Comparison of ENCODE assay signal across 24 mouse cellular contexts in genomic region chr4:59400931-59401330, GRCm38 (mm10). TPM values are rescaled to one million over a fixed set of nuclear protein-coding genes. Genes with fewer than 3 reads are reported as not detected.
A peak's percentile ranks its signal among the peaks of the same experiment; 100 is the strongest.
DNase-seq lines count a peak whose midpoint lies in the region; ATAC-seq and TF ChIP-seq lines count a peak whose summit lies in the region.
"Had no signal": no experiment of that assay in that cellular context is flagged by ENCODE, and none has a peak within 500 bp of the region (broad histone marks: within the 10 kb centered on the region; RNA-seq: fewer than 3 reads in every experiment).

No protein-coding gene starts in this region.

- no peak overlapping the region for H3K4me3 ChIP-seq in forebrain, embryonic 11.5 days (ENCODE audit: low read depth, low read length)
- H3K4me3 ChIP-seq in forebrain, embryonic 10.5 days: no peak overlapping the region
- no peak overlapping the region for H3K4me3 ChIP-seq in hindbrain, embryonic 15.5 days
- no peak overlapping the region for H3K4me3 ChIP-seq in hindbrain, embryonic 13.5 days
- no peak overlapping the region for H3K4me3 ChIP-seq in midbrain, embryonic 16.5 days (ENCODE audit: low read depth, low read length)
- H3K4me3 ChIP-seq in midbrain, postnatal 0 days (ENCODE audit: low read depth, low read length): no peak overlapping the region
- H3K4me3 ChIP-seq: embryonic facial prominence, embryonic 10.5 days; embryonic facial prominence, embryonic 13.5 days; erythroblast, embryonic 14.5 days; forebrain, embryonic 15.5 days; gastrocnemius, adult 2 months; intestine, embryonic 15.5 days had no signal

- no peak for TF ChIP-seq CTCF in midbrain, postnatal 0 days (IDR thresholded peaks at IDR 0.05)

- H3K4me2 ChIP-seq in forebrain, embryonic 11.5 days (ENCODE audit: low read depth, low read length, severe bottlenecking): no peak overlapping the region
- no peak overlapping the region for H3K4me2 ChIP-seq in hindbrain, embryonic 15.5 days
- no peak overlapping the region for H3K4me2 ChIP-seq in hindbrain, embryonic 13.5 days
- no peak overlapping the region for H3K4me2 ChIP-seq in midbrain, embryonic 16.5 days (ENCODE audit: low read length)
- no peak overlapping the region for H3K4me2 ChIP-seq in midbrain, postnatal 0 days (ENCODE audit: low read depth, low read length, poor library complexity, severe bottlenecking)
- H3K4me2 ChIP-seq: embryonic facial prominence, embryonic 13.5 days; forebrain, embryonic 15.5 days; heart, embryonic 11.5 days; intestine, embryonic 15.5 days had no signal

- no peaks in the 10 kb centered on the region for H3K9me3 ChIP-seq in forebrain, embryonic 11.5 days (ENCODE audit: control insufficient read depth, low read length)
- peaks cover 5% of the 10 kb centered on the region for H3K9me3 ChIP-seq in forebrain, embryonic 10.5 days
- no peaks in the 10 kb centered on the region for H3K9me3 ChIP-seq in hindbrain, embryonic 15.5 days
- no peaks in the 10 kb centered on the region for H3K9me3 ChIP-seq in hindbrain, embryonic 13.5 days
- H3K9me3 ChIP-seq in midbrain, embryonic 16.5 days (replicated peaks; ENCODE audit: control insufficient read depth, low read length, poor library complexity, severe bottlenecking): no peaks in the 10 kb centered on the region
- H3K9me3 ChIP-seq in midbrain, postnatal 0 days (ENCODE audit: low read length): no peaks in the 10 kb centered on the region
- H3K9me3 ChIP-seq: embryonic facial prominence, embryonic 10.5 days; embryonic facial prominence, embryonic 13.5 days; forebrain, embryonic 15.5 days; intestine, embryonic 15.5 days had no signal

- DNase-seq in forebrain, embryonic 11.5 days (ENCODE audit: low spot score): no peak
- DNase-seq in forebrain, embryonic 10.5 days (ENCODE audit: extremely low spot score, low spot score): no peak
- no peak for DNase-seq in midbrain, postnatal 0 days (ENCODE audit: low spot score)
- no peak for DNase-seq in cerebellum, adult 9-10 months
- DNase-seq: adrenal gland, postnatal 10 days; adrenal gland, postnatal 36 days; cerebellum, adult 11 months; cerebellum, adult 2 months; cerebellum, postnatal 10 days; cerebellum, postnatal 36 days; embryo, embryonic 11 days; gastrocnemius, adult 2 months; gastrocnemius, postnatal 14 days had no signal

- ATAC-seq in forebrain, embryonic 11.5 days (replicated peaks; ENCODE audit: low FRiP score): 0 out of 2 replicates have a peak, but pooled peaks have one; percentile 30
- ATAC-seq in hindbrain, embryonic 15.5 days (ENCODE audit: low FRiP score, low read depth): peak; percentile 45; the same call in 1 of the 2 replicates
- ATAC-seq in hindbrain, embryonic 13.5 days (ENCODE audit: low FRiP score): no peak
- ATAC-seq in midbrain, embryonic 16.5 days: no peak
- no peak for ATAC-seq in midbrain, postnatal 0 days (ENCODE audit: low FRiP score)
- ATAC-seq: forebrain, embryonic 15.5 days; hindbrain, embryonic 16.5 days; intestine, embryonic 15.5 days; Patski had no signal

- WGBS in forebrain, embryonic 11.5 days: 56% methylated on average over 10 of the region's 10 CpGs
- WGBS in forebrain, embryonic 10.5 days: 68% methylated on average over 10 of the region's 10 CpGs
- WGBS in hindbrain, embryonic 15.5 days: 55% methylated on average over 10 of the region's 10 CpGs
- WGBS in hindbrain, embryonic 13.5 days: 73% methylated on average over 10 of the region's 10 CpGs
- 64% methylated on average over 10 of the region's 10 CpGs for WGBS in midbrain, embryonic 16.5 days
- 69% methylated on average over 10 of the region's 10 CpGs for WGBS in midbrain, postnatal 0 days

- H3K27me3 ChIP-seq in forebrain, embryonic 11.5 days (ENCODE audit: control insufficient read depth, insufficient read depth, low read length): no peaks in the 10 kb centered on the region
- H3K27me3 ChIP-seq in forebrain, embryonic 10.5 days (ENCODE audit: poor library complexity, severe bottlenecking): peaks cover 6% of the 10 kb centered on the region
- H3K27me3 ChIP-seq in hindbrain, embryonic 15.5 days: no peaks in the 10 kb centered on the region
- H3K27me3 ChIP-seq in hindbrain, embryonic 13.5 days: no peaks in the 10 kb centered on the region
- H3K27me3 ChIP-seq in midbrain, embryonic 16.5 days (ENCODE audit: control insufficient read depth, insufficient read depth, low read depth, low read length): no peaks in the 10 kb centered on the region
- no peaks in the 10 kb centered on the region for H3K27me3 ChIP-seq in midbrain, postnatal 0 days (ENCODE audit: insufficient read depth, low read length)
- H3K27me3 ChIP-seq: embryonic facial prominence, embryonic 13.5 days; intestine, embryonic 15.5 days; Patski had no signal

- H3K4me1 ChIP-seq in forebrain, embryonic 11.5 days (replicated peaks; ENCODE audit: control insufficient read depth, insufficient read depth, low read length): no peaks in the 10 kb centered on the region; the same call in 1 of the 2 replicates
- H3K4me1 ChIP-seq in forebrain, embryonic 10.5 days: peaks cover 4% of the 10 kb centered on the region; the same call in 1 of the 2 replicates
- no peaks in the 10 kb centered on the region; the same call in 1 of the 2 replicates for H3K4me1 ChIP-seq in hindbrain, embryonic 15.5 days (replicated peaks)
- H3K4me1 ChIP-seq in hindbrain, embryonic 13.5 days (replicated peaks): 0 out of 2 replicates have a peak, but pooled peaks cover 6% of the 10 kb centered on the region
- H3K4me1 ChIP-seq in midbrain, embryonic 16.5 days (ENCODE audit: control insufficient read depth, insufficient read depth, low read length): no peaks in the 10 kb centered on the region; the same call in 1 of the 2 replicates
- no peaks in the 10 kb centered on the region for H3K4me1 ChIP-seq in midbrain, postnatal 0 days (ENCODE audit: insufficient read depth, low read length)
- H3K4me1 ChIP-seq: embryonic facial prominence, embryonic 10.5 days had no signal

- H3K27ac ChIP-seq in forebrain, embryonic 11.5 days (ENCODE audit: low read depth, low read length): no peak overlapping the region
- no peak overlapping the region for H3K27ac ChIP-seq in forebrain, embryonic 10.5 days
- H3K27ac ChIP-seq in hindbrain, embryonic 15.5 days (replicated peaks): no peak overlapping the region
- H3K27ac ChIP-seq in hindbrain, embryonic 13.5 days: no peak overlapping the region
- 0 out of 2 replicates have a peak overlapping the region, but pooled peaks have one; percentile 28 for H3K27ac ChIP-seq in midbrain, embryonic 16.5 days (ENCODE audit: low read length)
- no peak overlapping the region for H3K27ac ChIP-seq in midbrain, postnatal 0 days (ENCODE audit: low read depth, low read length)
- H3K27ac ChIP-seq: embryonic facial prominence, embryonic 10.5 days; embryonic facial prominence, embryonic 13.5 days; forebrain, embryonic 15.5 days; gastrocnemius, adult 2 months; intestine, embryonic 15.5 days had no signal

- no peak overlapping the region for H3K9ac ChIP-seq in forebrain, embryonic 11.5 days (ENCODE audit: low read length)
- no peak overlapping the region for H3K9ac ChIP-seq in hindbrain, embryonic 15.5 days
- no peak overlapping the region for H3K9ac ChIP-seq in hindbrain, embryonic 13.5 days
- no peak overlapping the region for H3K9ac ChIP-seq in midbrain, embryonic 16.5 days (ENCODE audit: low read depth, low read length)
- no peak overlapping the region for H3K9ac ChIP-seq in midbrain, postnatal 0 days (replicated peaks; ENCODE audit: low read length, poor library complexity, severe bottlenecking)
- H3K9ac ChIP-seq: embryonic facial prominence, embryonic 13.5 days; forebrain, embryonic 15.5 days; intestine, embryonic 15.5 days had no signal

- H3K36me3 ChIP-seq in forebrain, embryonic 11.5 days (ENCODE audit: control insufficient read depth, insufficient read depth, low read length): no peaks in the 10 kb centered on the region
- H3K36me3 ChIP-seq in forebrain, embryonic 10.5 days (replicated peaks): no peaks in the 10 kb centered on the region
- H3K36me3 ChIP-seq in hindbrain, embryonic 15.5 days: no peaks in the 10 kb centered on the region
- H3K36me3 ChIP-seq in hindbrain, embryonic 13.5 days: no peaks in the 10 kb centered on the region
- H3K36me3 ChIP-seq in midbrain, embryonic 16.5 days (ENCODE audit: control insufficient read depth, insufficient read depth, low read length): no peaks in the 10 kb centered on the region
- H3K36me3 ChIP-seq in midbrain, postnatal 0 days (ENCODE audit: insufficient read depth, low read length): no peaks in the 10 kb centered on the region
- H3K36me3 ChIP-seq: embryonic facial prominence, embryonic 10.5 days; embryonic facial prominence, embryonic 13.5 days; forebrain, embryonic 15.5 days; intestine, embryonic 15.5 days had no signal

RNA-seq across cellular contexts. Expression of gene Susd1, which starts 37.5 kb away (rescaled TPM):
- polyA plus RNA-seq in forebrain, embryonic 11.5 days (2014; fragmentation: Nextera tagmentation; extraction: Ambion mirVana): 0.92 and 1.3 TPM in 2 replicates
- 2.3 TPM in 2 replicates for polyA plus RNA-seq in forebrain, embryonic 10.5 days (2016; fragmentation: Nextera tagmentation; extraction: Ambion mirVana)
- polyA plus RNA-seq in hindbrain, embryonic 15.5 days (2015; fragmentation: Nextera tagmentation; extraction: Ambion mirVana): 1.9 and 2.4 TPM in 2 replicates
- 1.3 and 1.5 TPM in 2 replicates for polyA plus RNA-seq in hindbrain, embryonic 13.5 days (2015; fragmentation: Nextera tagmentation; extraction: Ambion mirVana)
- polyA plus RNA-seq in midbrain, embryonic 16.5 days (2015; fragmentation: Nextera tagmentation; extraction: Ambion mirVana): 1.4 and 2.2 TPM in 2 replicates
- 8.6 and 8.9 TPM in 2 replicates for total RNA-seq in midbrain, postnatal 0 days (2014; rRNA removed)
- 2.0 and 2.2 TPM in 2 replicates for polyA plus RNA-seq in midbrain, postnatal 0 days (2015; fragmentation: Nextera tagmentation; extraction: Ambion mirVana)

Comparison
In these comparisons a context has a peak if more than half of its experiments do, and no peak if none do; other contexts are left out.
1. ATAC-seq: peak in forebrain, embryonic 11.5 days (single experiment) and hindbrain, embryonic 15.5 days (single experiment); none in hindbrain, embryonic 13.5 days (single experiment), midbrain, embryonic 16.5 days (single experiment) and midbrain, postnatal 0 days (single experiment).